Comparison of ENCODE assay signal across 26 mouse cellular contexts in the genomic region with DNA sequence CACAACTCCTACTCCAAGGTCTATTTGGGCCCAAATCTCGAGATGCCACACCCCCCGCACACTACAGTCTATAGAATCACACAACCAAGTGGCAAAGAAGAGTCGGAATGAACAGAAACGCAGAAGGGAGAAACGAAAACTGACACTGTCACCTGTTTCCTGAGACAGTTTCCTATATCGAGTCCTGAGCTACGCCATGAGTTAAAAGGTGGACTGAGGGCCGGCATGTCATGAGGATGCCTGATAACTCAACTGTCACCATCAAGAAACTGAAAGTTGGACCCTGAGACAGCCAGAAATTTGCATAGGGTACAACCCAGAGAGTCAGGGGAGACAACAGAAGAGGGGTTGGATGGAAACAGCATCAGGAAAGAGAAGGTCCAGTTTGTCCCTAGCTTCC.
"Had no signal": no experiment of that assay in that cellular context is flagged by ENCODE, and none has a peak within 500 bp of the region (broad histone marks: within the 10 kb centered on the region; RNA-seq: fewer than 3 reads in every experiment).

No protein-coding gene starts in this region.

- H3K9me3 ChIP-seq: embryonic facial prominence, embryonic 10.5 days; embryonic facial prominence, embryonic 12.5 days; embryonic facial prominence, embryonic 13.5 days; embryonic facial prominence, embryonic 15.5 days; forebrain, embryonic 10.5 days; forebrain, embryonic 12.5 days; forebrain, embryonic 13.5 days; forebrain, embryonic 15.5 days; heart, embryonic 10.5 days had no signal

- DNase-seq: cerebellum, adult 8-10 months; cerebellum, adult 9-10 months; cerebellum, adult 9-11 months; cerebellum, postnatal 10 days; cerebellum, postnatal 14 days; cerebellum, postnatal 25 days; cerebellum, postnatal 36 days; embryo, embryonic 11 days; forebrain, postnatal 0 days; gastrocnemius, adult 2 months; gastrocnemius, postnatal 10 days; gastrocnemius, postnatal 14 days; gastrocnemius, postnatal 25 days; gastrocnemius, postnatal 36 days; heart, adult 18-20 months; heart, adult 2 months had no signal

- H3K9ac ChIP-seq: embryonic facial prominence, embryonic 12.5 days; embryonic facial prominence, embryonic 13.5 days; embryonic facial prominence, embryonic 15.5 days; forebrain, embryonic 12.5 days; forebrain, embryonic 13.5 days; forebrain, embryonic 15.5 days; forebrain, postnatal 0 days had no signal

- H3K36me3 ChIP-seq: embryonic facial prominence, embryonic 10.5 days; embryonic facial prominence, embryonic 12.5 days; embryonic facial prominence, embryonic 13.5 days; embryonic facial prominence, embryonic 15.5 days; forebrain, embryonic 10.5 days; forebrain, embryonic 12.5 days; forebrain, embryonic 15.5 days; heart, embryonic 10.5 days had no signal

- H3K4me1 ChIP-seq: embryonic facial prominence, embryonic 15.5 days; forebrain, embryonic 10.5 days; forebrain, embryonic 12.5 days; forebrain, embryonic 13.5 days; forebrain, embryonic 15.5 days had no signal

- H3K27me3 ChIP-seq: embryonic facial prominence, embryonic 12.5 days; embryonic facial prominence, embryonic 13.5 days; embryonic facial prominence, embryonic 15.5 days; forebrain, embryonic 12.5 days; forebrain, embryonic 13.5 days; forebrain, embryonic 15.5 days had no signal

- H3K27ac ChIP-seq: embryonic facial prominence, embryonic 10.5 days; embryonic facial prominence, embryonic 12.5 days; embryonic facial prominence, embryonic 13.5 days; embryonic facial prominence, embryonic 15.5 days; forebrain, embryonic 10.5 days; forebrain, embryonic 12.5 days; forebrain, embryonic 13.5 days; forebrain, embryonic 15.5 days; gastrocnemius, adult 2 months; heart, adult 2 months; heart, embryonic 10.5 days had no signal

- H3K4me3 ChIP-seq: embryonic facial prominence, embryonic 10.5 days; embryonic facial prominence, embryonic 12.5 days; embryonic facial prominence, embryonic 13.5 days; embryonic facial prominence, embryonic 15.5 days; erythroblast, embryonic 14.5 days; forebrain, embryonic 10.5 days; forebrain, embryonic 12.5 days; forebrain, embryonic 13.5 days; forebrain, embryonic 15.5 days; gastrocnemius, adult 2 months; heart, adult 2 months; heart, embryonic 10.5 days had no signal

- H3K4me2 ChIP-seq: embryonic facial prominence, embryonic 12.5 days; embryonic facial prominence, embryonic 13.5 days; embryonic facial prominence, embryonic 15.5 days; forebrain, embryonic 12.5 days; forebrain, embryonic 13.5 days; forebrain, embryonic 15.5 days had no signal
